Mouse (Mus musculus) brain, adult 10 weeks (tissue): Measurements from ENCODE around the gene Dgkh. TPM values are rescaled to one million over a fixed set of nuclear protein-coding genes. Genes with fewer than 3 reads are reported as not detected.

Source experiments
- polyA plus RNA-seq: library from polyadenylated mRNA; stranded (reverse); fragments of 350-450 nt; fragmentation: Illumina TruSeq; extraction: RNeasy Lipid Tissue Mini Kit (QIAGEN cat#74804); gene quantifications from one replicate; pipeline ENCODE4 v1.2.3, GENCODE M21; 2015; ENCODE audit warnings: low read depth, low replicate concordance

The Dgkh gene
- 21.5 TPM for polyA plus RNA-seq

GRCm38 (mm10) chr14:78732617-78733312 is at the start of gene Dgkh:
Gene Dgkh, minus strand, starts transcription at chr14:78732776.

GRCm38 (mm10) chr14:78536281-78537165 is 196.1 kb downstream of the Dgkh start, which contains the start of gene Akap11:
Gene Akap11, minus strand, starts transcription at chr14:78536808.

Other genes starting within 250 kb of the Dgkh start
- 81.3 TPM for gene Akap11, start 196.0 kb downstream of the Dgkh start, polyA plus RNA-seq
- 18.7 TPM for gene Vwa8, start 116.3 kb upstream of the Dgkh start, polyA plus RNA-seq